11 mouse cellular contexts compared by ENCODE assay signal in the genomic region with DNA sequence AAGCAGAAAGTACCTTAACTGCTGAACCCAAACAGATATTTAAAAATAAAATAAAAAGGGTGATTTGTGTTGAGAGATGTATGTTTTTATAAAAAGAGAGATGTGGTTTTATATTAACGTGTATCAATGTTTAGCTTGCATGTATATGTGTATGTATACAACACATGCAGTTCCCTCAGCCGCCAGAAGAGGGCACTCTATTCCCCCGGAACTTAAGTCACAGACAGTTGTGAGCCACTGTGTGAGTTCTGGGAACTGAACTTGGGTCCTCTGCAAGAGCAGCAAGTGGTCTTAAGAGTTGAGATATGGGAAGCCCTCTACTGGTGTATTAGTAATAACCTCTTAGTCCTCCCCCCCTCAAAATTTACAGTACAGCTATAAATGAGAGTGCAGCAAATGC.
DNase-seq lines count a peak whose midpoint lies in the region; ATAC-seq and TF ChIP-seq lines count a peak whose summit lies in the region.
"Had no signal": no experiment of that assay in that cellular context is flagged by ENCODE, and none has a peak within 500 bp of the region (broad histone marks: within the 10 kb centered on the region; RNA-seq: fewer than 3 reads in every experiment).

No protein-coding gene starts in this region.

- H3K27ac ChIP-seq in hindbrain, postnatal 0 days: no peak overlapping the region
- no peak overlapping the region for H3K27ac ChIP-seq in hindbrain, embryonic 14.5 days
- H3K27ac ChIP-seq in thymus, adult 2 months (ENCODE audit: control insufficient read depth, insufficient read depth, low read length): no peak overlapping the region
- H3K27ac ChIP-seq in embryonic facial prominence, embryonic 15.5 days (replicated peaks): peak overlapping the region; percentile 60; the same call in 1 of the 2 replicates
- H3K27ac ChIP-seq: heart, embryonic 10.5 days had no signal

- H3K9ac ChIP-seq in hindbrain, postnatal 0 days (replicated peaks; ENCODE audit: low read length): no peak overlapping the region
- no peak overlapping the region for H3K9ac ChIP-seq in hindbrain, embryonic 14.5 days
- H3K9ac ChIP-seq in embryonic facial prominence, embryonic 15.5 days: no peak overlapping the region

- H3K27me3 ChIP-seq in hindbrain, postnatal 0 days (ENCODE audit: insufficient read depth, low read length): no peaks in the 10 kb centered on the region
- H3K27me3 ChIP-seq in hindbrain, embryonic 14.5 days (ENCODE audit: control insufficient read depth, insufficient read depth, low read length): no peaks in the 10 kb centered on the region
- no peaks in the 10 kb centered on the region for H3K27me3 ChIP-seq in thymus, adult 2 months (ENCODE audit: control insufficient read depth, insufficient read depth, low read length)
- no peaks in the 10 kb centered on the region for H3K27me3 ChIP-seq in embryonic facial prominence, embryonic 15.5 days

- no peak overlapping the region for H3K4me2 ChIP-seq in hindbrain, postnatal 0 days (ENCODE audit: low read depth, low read length)
- no peak overlapping the region for H3K4me2 ChIP-seq in hindbrain, embryonic 14.5 days (replicated peaks)
- peak overlapping the region; percentile 19; the same call in 1 of the 2 replicates for H3K4me2 ChIP-seq in embryonic facial prominence, embryonic 15.5 days (replicated peaks)
- H3K4me2 ChIP-seq: midbrain, embryonic 11.5 days had no signal

- no peak for DNase-seq in hindbrain, postnatal 0 days (ENCODE audit: low spot score)
- no peak for DNase-seq in hindbrain, embryonic 14.5 days (ENCODE audit: low spot score)
- peak; percentile 25 for DNase-seq in thymus, adult 2 months
- DNase-seq in thymus, adult 18-20 months: no peak
- peak; percentile 57 for DNase-seq in thymus, postnatal 4 days
- DNase-seq in ovary, postnatal 10 days (ENCODE audit: low spot score): no peak
- DNase-seq: right cerebral cortex, adult 18-20 months had no signal

- peak; percentile 56 for TF ChIP-seq CTCF in hindbrain, postnatal 0 days (IDR thresholded peaks at IDR 0.05; ENCODE audit: low read depth)
- no peak for TF ChIP-seq CTCF in thymus, adult 2 months (IDR thresholded peaks at IDR 0.05; ENCODE audit: borderline replicate concordance, control insufficient read depth, extremely low read depth, insufficient read depth, low read length, poor library complexity)

- no peak for TF ChIP-seq POLR2A in thymus, adult 2 months (IDR thresholded peaks at IDR 0.05; ENCODE audit: control insufficient read depth, extremely low read depth, insufficient read depth, low read length, poor library complexity)

- H3K4me3 ChIP-seq in hindbrain, postnatal 0 days (ENCODE audit: low read length): no peak overlapping the region
- H3K4me3 ChIP-seq in hindbrain, embryonic 14.5 days (replicated peaks; ENCODE audit: low read length): no peak overlapping the region
- no peak overlapping the region for H3K4me3 ChIP-seq in thymus, adult 2 months (ENCODE audit: control insufficient read depth, insufficient read depth, low read length)
- H3K4me3 ChIP-seq in embryonic facial prominence, embryonic 15.5 days (replicated peaks): no peak overlapping the region
- H3K4me3 ChIP-seq: heart, embryonic 10.5 days had no signal

- no peaks in the 10 kb centered on the region for H3K9me3 ChIP-seq in hindbrain, postnatal 0 days (ENCODE audit: low read length)
- peaks cover 8% of the 10 kb centered on the region; the same call in 1 of the 2 replicates for H3K9me3 ChIP-seq in hindbrain, embryonic 14.5 days (ENCODE audit: control insufficient read depth, low read length)
- H3K9me3 ChIP-seq in embryonic facial prominence, embryonic 15.5 days (replicated peaks): no peaks in the 10 kb centered on the region

- 84% methylated on average over 3 of the region's 3 CpGs for WGBS in hindbrain, postnatal 0 days
- 81% methylated on average over 3 of the region's 3 CpGs for WGBS in hindbrain, embryonic 14.5 days
- 80% methylated on average over 3 of the region's 3 CpGs for WGBS in thymus, adult 2 months
- 70% methylated on average over 3 of the region's 3 CpGs for whole genome bisulfite sequencing in embryonic facial prominence, embryonic 15.5 days

- ATAC-seq in hindbrain, postnatal 0 days: no peak
- no peak for ATAC-seq in hindbrain, embryonic 14.5 days (ENCODE audit: low FRiP score)
- no peak for ATAC-seq in embryonic facial prominence, embryonic 15.5 days (ENCODE audit: insufficient number of reproducible peaks, low FRiP score, low TSS enrichment, low read depth)
- no peak for ATAC-seq in activated CD4-positive, CD25-positive, alpha-beta regulatory T cell, adult 4 months

- peaks cover 11% of the 10 kb centered on the region; the same call in 1 of the 2 replicates for H3K36me3 ChIP-seq in hindbrain, postnatal 0 days (ENCODE audit: insufficient read depth, low read length)
- peaks cover 39% of the 10 kb centered on the region for H3K36me3 ChIP-seq in hindbrain, embryonic 14.5 days (replicated peaks; ENCODE audit: control insufficient read depth, insufficient read depth)
- H3K36me3 ChIP-seq in thymus, adult 2 months (ENCODE audit: control insufficient read depth, insufficient read depth, low read length): no peaks in the 10 kb centered on the region
- peaks cover 32% of the 10 kb centered on the region for H3K36me3 ChIP-seq in embryonic facial prominence, embryonic 15.5 days

- no peaks in the 10 kb centered on the region for H3K4me1 ChIP-seq in hindbrain, postnatal 0 days (ENCODE audit: insufficient read depth, low read length)
- no peaks in the 10 kb centered on the region for H3K4me1 ChIP-seq in hindbrain, embryonic 14.5 days (replicated peaks; ENCODE audit: control insufficient read depth, insufficient read depth, low read length)
- no peaks in the 10 kb centered on the region for H3K4me1 ChIP-seq in thymus, adult 2 months (replicated peaks; ENCODE audit: control insufficient read depth, insufficient read depth, low read length)
- H3K4me1 ChIP-seq in embryonic facial prominence, embryonic 15.5 days: no peaks in the 10 kb centered on the region

Comparison
In these comparisons a context has a peak if more than half of its experiments do, and no peak if none do; other contexts are left out.
1. DNase-seq: peak in thymus, adult 2 months (single experiment) and thymus, postnatal 4 days (single experiment); none in hindbrain, postnatal 0 days (single experiment), hindbrain, embryonic 14.5 days (single experiment), thymus, adult 18-20 months (0 of 2) and ovary, postnatal 10 days (single experiment).